Mouse (Mus musculus) right cerebral cortex, adult 2 months (tissue): ENCODE data around the gene Acot8.
A peak's percentile ranks its signal among the peaks of the same experiment; 100 is the strongest.

Experiments used
- DNase-seq, 2 experiments: peaks; one replicate each; pipeline ENCODE4 v3.0.0; 2021 to 2022; ENCODE audit warnings: low spot score in 2 of 2

Gene Acot8

DNA sequence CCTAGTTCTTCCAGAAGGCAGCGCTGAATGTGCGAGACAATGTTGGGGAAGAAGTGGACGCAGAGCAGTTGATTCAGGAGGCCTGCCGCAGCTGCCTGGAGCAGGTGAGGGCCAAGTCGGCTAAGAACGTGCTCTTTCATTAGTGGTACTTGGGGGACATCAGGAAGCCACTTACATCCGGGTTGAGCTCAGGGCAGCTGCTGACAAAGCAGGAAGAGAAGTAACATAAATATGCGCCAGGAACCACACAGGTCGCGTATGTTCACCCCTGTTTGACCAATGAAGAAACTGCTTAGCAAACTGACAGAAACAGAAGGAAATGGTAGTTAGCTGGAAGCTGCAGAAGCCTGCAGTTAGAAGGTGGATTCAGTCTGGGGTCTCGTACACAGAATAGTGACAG, 50.6 kb downstream of the Acot8 start:
- DNase-seq, result no peak

DNA sequence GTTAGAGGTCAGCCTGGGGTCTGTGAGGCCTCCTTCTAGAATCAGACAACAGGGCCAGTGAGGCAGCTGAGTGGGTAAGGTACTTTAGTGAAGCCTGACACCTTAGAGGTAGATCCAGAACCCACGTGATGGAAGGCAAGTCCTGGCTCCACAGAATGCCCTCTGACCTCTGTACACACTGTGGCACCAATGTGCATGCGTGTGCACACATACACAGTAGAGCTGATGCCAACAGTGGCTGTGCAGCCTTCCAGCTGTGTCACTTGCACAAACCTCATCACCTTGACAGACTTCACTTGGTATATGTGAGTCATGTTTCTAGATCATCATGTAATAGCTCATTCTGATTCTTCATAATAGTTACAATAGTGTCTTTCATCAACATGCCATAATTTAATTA, 52.2 kb downstream of the Acot8 start:
- no peak for DNase-seq

GRCm38 (mm10) chr2:164748991-164749390, 55.7 kb downstream of the Acot8 start:
- DNase-seq, result no peak

- no peak for DNase-seq
These were observed 56.5 kb downstream of the Acot8 start for GRCm38 (mm10) chr2:164748191-164748590.

GRCm38 (mm10) chr2:164746693-164747092, 58.0 kb downstream of the Acot8 start:
- no peak for DNase-seq

DNA sequence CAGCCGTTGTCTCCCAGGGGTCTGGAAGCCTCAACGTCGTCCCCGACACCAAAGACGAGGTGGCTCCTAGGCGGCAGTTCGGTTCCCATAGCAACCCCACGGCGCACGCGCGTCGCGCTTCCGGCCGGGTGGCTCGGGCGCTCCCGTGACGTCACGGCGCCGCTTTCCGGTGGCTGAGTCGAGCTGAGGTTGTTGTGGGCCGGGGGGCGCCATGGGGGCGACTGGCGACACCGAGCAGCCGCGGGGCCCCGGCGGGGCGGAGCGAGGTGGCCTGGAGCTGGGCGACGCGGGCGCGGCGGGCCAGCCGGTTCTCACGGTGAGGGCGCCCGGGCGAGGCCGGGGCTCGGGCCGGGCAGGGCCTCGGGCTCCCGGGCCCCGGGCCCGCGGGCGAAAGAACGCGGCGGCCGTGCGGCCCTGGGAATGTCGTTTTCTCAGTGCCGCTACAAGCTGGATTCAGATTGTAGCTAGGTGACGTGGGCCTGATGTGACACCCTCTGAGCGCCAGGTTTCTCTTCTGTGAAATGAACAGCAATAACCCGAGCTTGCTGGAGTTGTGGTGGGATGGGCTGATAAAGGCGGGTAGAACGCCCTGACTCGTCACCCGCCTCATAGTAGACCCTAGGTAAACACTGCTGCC, 58.7 kb downstream of the Acot8 start, which contains the start of the genes Wfdc3 and Dnttip1:
Wfdc3 (minus strand) TSS at position 89 of the 637 bp plus-strand sequence.
Dnttip1 (plus strand) TSS at position 141 of the 637 bp plus-strand sequence.
- DNase-seq, result peak; percentile 94 to 95

GRCm38 (mm10) chr2:164744987-164745386, 59.7 kb downstream of the Acot8 start:
- DNase-seq, result no peak
